Mouse (Mus musculus): ENCODE measurements at regions not wholly inside any gene's neighbourhood (a gene's known extent, or its start where the extent isn't known, plus 50 kb on each side); places are given as distances from the start of the nearest gene placed in this dataset.

DNA sequence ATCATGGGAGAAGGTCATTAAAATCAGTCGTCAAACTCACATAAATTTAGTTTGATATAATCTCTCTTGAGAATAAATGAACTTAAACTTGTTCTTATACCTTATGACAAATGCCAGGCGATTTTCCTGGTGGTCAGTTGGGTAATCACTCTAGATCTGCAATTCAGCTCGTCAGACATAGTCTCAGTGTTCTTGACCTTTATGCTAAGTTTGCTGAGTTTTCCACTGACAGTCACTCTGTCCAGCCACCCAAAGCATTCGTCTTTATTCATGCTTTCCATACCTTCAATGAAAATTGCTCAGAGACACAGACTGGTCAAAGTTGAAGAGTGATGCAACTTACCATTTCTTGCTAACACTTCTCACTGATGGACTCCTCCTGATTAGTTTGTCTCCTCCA is 126.1 kb upstream of the Fam83b start:
- TF ChIP-seq CTCF (IDR thresholded peaks at IDR 0.05; ENCODE audit: borderline replicate concordance, control insufficient read depth, extremely low read depth, insufficient read depth, low read length, poor library complexity) (no peak), POLR2A (IDR thresholded peaks at IDR 0.05; ENCODE audit: control insufficient read depth, extremely low read depth, insufficient read depth, low read length, poor library complexity) (no peak)
